Mouse (Mus musculus) mouse trophoblast stem cell (cell line): ENCODE measurements at regions not wholly inside any gene's neighbourhood (a gene's known extent, or its start where the extent isn't known, plus 50 kb on each side); places are given as distances from the start of the nearest gene placed in this dataset.

Source experiments
- in situ Hi-C, 2 experiments: fragments of 300-500 bp; cut with MseI, MboI; formaldehyde crosslinking; loops; 2 replicates in 1 of 2; 3 replicates in 1 of 2; pipeline ENCODE4 v1.15.1; 2025

DNA sequence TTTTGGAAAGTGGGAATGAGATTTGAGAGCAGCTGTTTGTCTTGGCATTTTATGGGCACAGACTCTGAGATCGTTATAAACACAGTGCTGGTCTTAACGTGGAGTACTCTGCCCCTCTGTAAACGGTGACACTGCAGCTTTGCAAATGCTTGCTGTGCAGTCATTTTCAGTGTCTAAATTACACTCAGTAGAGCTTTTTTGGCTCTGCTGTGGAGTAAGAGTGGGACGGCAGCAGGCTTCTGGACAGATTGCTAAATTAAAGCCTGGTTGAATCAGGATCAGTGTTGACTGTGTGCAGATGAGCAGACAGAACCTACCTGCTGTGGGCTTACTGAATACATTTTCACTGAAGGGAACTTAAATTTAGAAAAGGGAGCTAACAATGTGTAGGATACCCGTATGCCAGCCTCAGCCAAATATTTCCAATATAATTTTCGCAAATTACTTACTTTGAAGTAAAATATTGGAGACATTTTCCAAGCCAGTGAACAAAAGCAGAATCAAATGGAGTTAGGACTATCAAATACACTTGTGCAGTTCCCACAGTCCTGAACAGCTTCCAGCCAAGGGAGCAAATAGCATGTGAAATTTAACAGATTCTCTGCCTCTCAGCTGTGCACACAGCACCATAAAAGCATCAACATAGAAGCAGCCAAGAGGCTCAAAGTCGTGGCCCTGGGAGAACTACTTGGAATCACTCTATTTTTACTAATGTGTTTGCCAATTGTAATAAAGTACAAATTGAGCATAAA lies 148.1 kb upstream of the Stac start:
- in situ Hi-C loops: no loop called here

DNA sequence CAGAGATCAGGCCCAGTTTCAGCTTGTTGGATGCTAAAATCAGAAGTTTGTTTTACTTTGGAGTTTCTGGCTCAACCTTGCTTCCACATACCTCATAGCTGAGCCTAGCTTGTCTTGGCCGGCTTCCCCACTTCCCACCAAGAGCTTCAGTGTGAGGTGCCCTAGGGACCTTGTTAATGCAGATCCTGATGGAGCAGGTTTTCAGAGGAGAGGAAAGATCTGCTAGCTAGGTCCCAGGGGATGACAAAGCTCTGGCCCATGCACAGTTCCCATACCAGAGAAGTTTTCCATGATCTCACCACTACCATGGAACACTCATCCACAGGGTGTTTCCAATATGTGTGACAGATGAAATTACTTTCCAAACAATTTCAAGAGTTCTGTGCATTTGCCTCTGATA lies 131.9 kb upstream of the Stac start:
- in situ Hi-C loops: no loop called here

DNA sequence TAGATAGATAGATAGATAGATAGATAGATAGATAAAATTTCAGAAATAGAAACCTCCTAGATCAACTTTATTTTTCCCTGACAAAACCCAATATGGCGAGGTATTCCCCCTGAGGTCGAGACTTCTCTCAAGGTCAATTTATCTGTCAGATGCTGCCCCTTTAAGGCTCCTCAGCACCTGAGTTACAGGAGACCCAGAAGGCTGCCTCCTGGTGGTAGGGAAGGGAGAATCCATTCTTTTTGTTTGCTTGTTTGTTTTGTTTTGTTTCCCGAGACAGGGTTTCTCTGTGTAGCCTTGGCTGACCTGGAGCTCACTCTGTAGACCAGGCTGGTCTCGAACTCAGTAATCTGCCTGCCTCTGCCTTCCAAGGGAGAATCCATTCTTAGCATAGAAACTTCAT lies 127.3 kb upstream of the Stac start:
- in situ Hi-C loops: no loop called here

DNA sequence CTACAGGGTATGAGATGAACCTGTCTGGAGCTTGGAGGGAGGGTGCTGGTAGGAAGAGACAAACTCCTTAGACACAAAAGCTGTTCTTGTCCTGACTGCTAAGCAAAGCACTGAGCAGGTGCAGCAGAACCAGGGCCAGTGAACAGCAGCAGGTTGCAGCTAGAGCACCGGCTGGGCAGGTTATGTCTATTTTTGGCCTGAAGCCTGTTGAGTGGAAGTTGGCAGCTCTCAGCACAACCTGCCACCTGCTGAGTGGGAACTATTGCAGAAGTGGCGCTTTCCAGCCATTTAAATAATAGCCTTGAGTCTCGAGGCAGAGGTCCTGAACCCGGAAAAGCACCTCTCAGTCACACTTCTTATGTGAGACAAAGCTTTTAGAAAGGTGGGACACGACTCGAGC lies 114.8 kb upstream of the Stac start:
- in situ Hi-C loops: no loop called here

DNA sequence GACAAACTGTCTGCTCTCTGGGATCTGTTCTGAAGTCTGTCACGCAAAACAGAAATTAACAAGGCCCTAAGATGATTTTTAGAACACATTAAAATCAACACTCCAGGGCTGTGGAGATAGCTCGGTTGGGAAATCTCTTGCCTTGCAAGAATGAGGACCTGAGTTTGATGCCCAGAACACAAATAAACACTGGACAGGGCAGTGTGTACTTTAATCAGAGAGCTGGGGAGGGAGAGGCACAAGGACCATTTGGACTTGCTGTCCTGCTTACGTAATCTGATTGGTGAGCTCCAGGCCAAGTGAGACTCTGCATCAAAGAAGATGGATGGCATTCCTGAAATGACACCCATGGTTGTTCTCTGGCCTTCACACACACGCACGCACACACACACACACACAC lies 111.2 kb upstream of the Stac start:
- in situ Hi-C loops: no loop called here

DNA sequence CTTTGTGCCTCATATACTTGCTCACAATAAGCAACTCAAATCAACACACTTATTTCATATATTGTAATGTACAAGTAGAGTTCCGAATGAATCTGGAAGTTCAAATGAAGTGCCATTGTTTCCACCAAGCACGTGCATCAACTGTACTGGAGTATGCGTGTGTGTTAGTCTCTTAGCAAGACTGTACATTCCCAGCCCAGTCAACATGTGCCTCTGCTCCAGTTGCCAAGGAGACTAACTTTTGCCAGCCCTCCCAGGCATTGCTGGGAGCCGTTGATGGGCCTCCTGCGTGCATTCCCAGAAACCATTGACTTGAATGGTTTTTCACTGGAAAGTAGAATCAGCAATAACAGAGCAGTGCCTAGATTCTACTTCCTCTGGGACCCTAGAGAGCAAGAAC lies 110.7 kb upstream of the Stac start:
- in situ Hi-C loops: no loop called here

DNA sequence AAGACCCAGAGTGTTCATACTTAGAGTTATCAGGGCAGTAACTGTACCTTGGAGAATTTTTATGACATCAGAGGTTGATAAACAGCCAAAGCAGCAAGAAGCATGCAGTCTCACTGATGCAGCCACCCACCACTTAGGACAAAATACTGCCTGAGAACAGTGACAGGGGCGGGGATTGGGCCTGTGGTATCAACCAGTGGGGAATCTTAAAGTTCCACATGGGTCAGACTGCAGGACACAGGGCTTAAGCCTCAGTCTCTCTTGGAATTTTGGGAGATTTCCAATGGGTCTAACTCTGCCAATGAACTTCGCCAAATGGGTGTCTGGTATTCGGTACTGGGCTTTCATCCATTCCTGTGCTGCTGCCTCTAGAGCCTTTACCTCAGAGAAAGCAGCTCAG lies 88.8 kb upstream of the Stac start:
- in situ Hi-C loops: no loop called here

DNA sequence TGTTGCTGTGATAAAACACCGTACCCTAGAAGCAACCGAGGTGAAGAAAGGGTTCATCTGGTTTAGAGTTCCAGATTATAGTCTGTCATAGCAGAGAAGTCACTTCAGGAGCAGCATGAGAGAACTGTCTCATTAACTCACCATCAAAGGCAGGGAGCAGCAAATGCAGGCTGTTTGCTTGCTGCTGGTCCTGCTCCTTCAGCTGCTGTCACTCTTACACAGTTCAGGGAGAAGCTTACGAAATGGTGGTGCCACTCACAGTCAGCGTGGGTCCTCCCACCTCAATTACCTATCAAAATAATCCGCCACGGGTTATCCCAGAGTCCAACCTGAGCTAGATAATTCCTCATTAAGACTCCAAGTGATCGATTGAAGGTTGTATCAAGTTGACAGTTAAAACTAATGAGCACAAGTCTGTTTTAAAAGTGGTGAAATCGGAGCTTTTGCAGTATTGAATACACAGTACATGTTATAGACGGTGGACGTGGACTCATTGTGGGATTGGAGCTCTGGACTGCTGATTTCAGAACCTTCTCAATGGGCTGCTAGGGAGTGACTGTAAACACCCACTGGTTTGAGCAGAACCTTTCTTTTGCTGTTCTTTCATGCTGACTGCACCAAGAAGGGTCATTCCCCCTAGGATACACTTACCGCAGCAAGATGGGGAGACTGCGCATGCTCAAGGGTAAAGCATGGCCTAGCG lies 87.4 kb upstream of the Stac start:
- in situ Hi-C loops: no loop called here

DNA sequence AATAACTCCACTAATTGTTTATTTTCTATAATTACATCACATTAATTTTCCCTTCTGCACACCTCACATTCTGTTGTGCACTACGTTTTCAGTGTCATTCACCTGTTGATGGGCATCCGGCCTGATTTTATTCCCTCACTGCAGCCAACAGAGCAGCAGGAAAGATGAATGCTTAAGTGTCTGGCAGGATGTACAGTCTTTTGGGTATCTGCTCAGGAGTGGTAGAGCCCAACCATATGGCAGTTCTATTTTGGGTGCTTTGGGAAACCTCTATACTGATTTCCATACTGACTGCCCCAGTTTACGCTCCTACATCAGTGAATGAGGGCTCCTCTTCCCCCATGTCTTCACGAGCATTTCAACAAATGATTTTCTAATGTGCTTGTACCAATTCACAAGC lies 84.1 kb upstream of the Stac start:
- in situ Hi-C loops: no loop called here

DNA sequence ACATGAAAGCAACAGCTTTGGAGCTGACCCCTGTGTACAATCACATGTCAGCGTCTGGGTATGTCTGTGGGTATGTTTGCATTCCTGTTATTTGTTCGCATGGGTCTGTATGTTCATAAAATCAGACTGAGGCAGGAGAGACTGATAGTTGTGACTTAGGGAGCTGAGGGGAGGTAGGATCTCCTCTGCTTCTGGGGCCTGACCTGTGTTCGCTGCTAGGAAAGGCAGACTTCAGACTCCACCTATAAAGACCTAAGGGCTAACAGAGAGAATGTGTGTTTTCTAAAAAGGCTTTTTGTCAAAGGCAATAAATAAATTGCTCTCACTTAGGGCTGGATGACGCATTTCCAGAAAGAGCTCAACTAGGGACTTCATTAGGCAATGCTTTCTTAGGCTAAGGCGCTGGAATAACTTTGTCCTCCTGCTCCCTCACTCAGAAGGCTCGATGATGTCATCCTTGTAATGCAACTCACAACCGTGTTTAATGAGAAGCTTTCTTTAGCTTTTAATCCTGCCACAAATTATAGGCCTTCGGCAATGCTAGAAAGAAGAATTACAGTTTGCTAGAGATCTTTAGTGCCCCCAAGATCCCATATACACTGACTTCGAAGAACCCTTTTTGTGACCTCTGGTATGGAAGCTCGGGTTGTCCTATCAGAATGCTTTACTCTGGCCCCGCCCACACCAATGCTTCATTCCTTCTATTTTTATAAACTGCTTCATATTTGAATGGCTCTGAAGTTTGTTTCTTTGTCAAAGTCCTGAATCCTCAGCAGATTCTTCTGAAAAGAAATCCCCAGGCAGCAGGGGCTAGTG lies 72.7 kb upstream of the Stac start:
- in situ Hi-C loops: no loop called here

DNA sequence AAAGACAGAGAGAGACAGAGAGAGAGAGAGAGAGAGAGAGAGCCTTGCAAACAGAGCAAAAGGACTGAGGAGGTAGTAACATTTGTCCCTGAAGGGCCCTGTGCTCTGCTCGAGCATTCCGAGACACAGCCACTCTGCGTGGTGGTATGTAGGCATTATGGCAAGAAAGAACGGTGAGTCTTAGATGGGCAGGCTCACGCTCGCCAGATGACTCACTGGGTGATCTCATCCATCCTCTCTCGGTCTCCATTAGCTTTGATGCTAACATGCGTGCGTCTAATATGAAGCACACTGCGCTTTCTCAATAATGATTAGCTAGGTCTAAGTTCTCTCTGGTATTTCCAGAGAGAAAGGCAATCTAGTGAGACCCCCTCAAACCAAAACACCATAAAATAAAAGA lies 65.1 kb upstream of the Stac start:
- in situ Hi-C loops: no loop called here

DNA sequence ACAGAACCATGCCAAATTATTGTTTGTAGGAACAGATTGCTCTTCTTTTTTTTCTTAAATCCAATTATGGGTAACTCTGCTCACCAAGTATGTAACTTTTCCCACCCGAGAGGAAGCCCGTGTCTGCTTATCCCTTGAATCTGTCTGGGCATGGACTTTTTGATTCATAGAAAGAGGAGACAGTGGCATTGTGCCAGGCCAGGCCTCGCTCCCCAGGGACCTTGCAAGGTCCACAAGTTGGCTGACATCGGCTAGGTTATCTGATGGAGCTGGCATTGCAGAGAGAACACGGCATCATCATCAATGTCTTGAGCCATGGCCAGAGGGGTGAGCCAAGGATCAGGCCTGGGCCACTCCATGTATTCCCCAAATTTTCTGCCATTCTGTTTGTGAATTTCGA lies 56.0 kb upstream of the Stac start:
- in situ Hi-C loops: no loop called here

DNA sequence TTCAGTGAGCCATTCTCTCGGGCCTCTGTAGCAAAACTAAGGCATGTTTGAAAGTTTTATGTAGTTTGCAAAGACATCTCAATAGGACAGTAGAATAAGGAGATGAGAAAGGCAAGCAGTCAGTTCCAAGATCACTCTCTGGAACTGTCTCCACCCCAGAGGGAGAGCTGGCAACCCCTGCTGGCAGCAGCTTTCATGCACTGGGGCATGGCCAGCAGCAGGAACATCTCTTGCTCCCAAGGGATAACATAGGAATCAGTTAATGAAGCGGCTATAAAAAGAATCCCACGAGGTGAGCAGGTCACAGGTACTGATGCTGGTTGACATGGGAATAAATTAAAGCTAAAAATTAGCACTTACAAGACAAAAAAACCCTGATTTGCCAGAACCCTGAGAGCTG lies 55.1 kb upstream of the Stac start:
- in situ Hi-C loops: no loop called here
